Mouse (Mus musculus): ENCODE results near the gene Gm45902. TPM values are rescaled to one million over a fixed set of nuclear protein-coding genes. Genes with fewer than 3 reads are reported as not detected.

The Gm45902 gene
- total RNA-seq (2023) = 29.2 to 39.0 TPM (median 35.2 TPM) in 4 replicates

DNA sequence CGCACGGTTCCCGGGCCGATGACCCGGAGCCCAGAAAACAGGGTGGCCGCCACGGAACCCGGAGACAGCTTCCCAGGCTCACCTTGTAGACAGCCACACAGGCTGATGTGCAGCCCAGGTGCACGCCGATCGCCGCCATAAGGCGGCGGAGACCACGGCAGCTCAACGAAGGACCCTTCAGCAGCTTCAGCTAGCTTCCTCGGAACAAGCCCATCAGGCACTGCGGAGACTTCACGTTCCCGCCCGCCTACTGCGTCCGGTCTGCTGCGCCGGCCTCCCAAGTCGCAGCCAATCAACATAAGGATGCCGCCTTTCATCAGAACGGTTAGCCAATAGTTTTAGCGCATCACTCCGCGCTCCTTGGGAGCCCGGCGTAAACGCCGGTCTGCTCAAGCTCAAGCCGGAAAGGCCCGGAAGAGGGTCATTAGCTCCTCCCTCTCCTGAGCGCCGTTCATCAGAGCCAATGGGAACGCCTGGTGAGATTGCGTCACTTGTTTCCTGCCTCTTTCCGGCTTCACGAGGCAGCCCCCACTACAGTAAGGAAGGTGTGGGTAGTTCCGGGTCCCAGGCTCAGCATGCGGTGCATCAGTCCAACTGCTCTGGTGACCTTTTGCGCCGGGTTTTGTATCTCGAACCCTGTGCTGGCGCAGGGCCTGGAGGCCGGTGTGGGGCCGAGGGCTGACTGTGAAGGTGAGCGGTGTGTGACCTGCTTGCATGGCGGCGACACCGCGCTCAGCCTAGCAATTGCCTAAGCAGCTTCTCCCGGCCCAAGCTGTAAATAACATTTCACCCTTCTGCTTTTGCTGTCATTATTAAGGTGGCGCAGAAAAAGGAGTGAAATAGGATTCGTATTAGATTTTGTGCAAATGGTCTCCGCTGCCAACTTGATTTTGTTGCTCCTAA lies at the start of gene Gm45902, which contains the start of the genes Hspa14 and Cdnf:
Gene Gm45902 (minus strand): TSS at position 239 of the 903 bp plus-strand sequence.
Gene Hspa14 (minus strand): TSS at position 263 of the 903 bp plus-strand sequence.
Gene Cdnf (plus strand): TSS at position 479 of the 903 bp plus-strand sequence.

DNA sequence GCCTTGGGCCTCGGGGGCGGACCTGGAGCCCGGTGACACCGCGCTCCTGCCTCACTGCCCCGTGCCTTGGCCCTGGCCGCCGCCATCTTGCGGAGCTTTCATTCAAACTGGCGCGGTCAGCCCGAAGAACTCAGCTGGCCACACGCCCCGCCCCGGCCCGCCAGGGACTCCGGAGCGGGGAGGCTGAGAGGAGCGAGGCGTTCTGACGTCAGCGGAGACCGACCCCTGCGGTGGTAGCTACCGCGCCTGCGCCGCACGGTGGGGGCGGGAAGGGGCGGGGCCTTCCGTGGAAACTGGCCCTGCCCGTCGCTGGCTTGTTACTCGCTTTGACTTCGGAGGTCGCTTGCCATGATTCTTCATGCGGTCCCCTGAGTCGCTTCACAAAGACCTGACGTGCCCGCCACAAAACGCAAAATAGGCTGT lies 37.7 kb downstream of the Gm45902 start, which contains the start of gene Suv39h2:
Gene Suv39h2 (minus strand): TSS at position 171 of the 423 bp plus-strand sequence.

Other genes starting within 250 kb of the Gm45902 start
- gene Nmt2, start 228.6 kb downstream of the Gm45902 start, total RNA-seq (2023) = 33.2 to 35.7 TPM (median 34.1 TPM) in 4 replicates
- 2.6 to 4.5 TPM (median 3.6 TPM) in 4 replicates for gene Rpp38, start 180.1 kb downstream of the Gm45902 start, total RNA-seq (2023)
- not detected in 4 replicates for gene Acbd7, start 176.6 kb downstream of the Gm45902 start, total RNA-seq (2023)
- gene Olah, start 115.6 kb downstream of the Gm45902 start, total RNA-seq (2023) = not detected in 4 replicates
- 1.1 to 1.7 TPM in 2 of 4 replicates, not detected in the others for gene Meig1, start 90.1 kb downstream of the Gm45902 start, total RNA-seq (2023)
- 74.4 to 83.8 TPM (median 80.2 TPM) in 4 replicates for gene Dclre1c, start 88.7 kb downstream of the Gm45902 start, total RNA-seq (2023)
- 2.3 to 3.5 TPM (median 3.0 TPM) in 4 replicates for gene Suv39h2, start 37.8 kb downstream of the Gm45902 start, total RNA-seq (2023)
- gene Hspa14, start within 50 bp of the Gm45902 start, total RNA-seq (2023) = 163 to 201 TPM (median 191 TPM) in 4 replicates
- 0.81 to 1.5 TPM (median 0.96 TPM) in 4 replicates for gene Cdnf, start 240 bp upstream of the Gm45902 start, total RNA-seq (2023)
- 284 to 345 TPM (median 311 TPM) in 4 replicates for gene Fam107b, start 57.7 kb upstream of the Gm45902 start, total RNA-seq (2023)

All from B cell, adult 62 days (primary cell).